Mouse (Mus musculus): Measurements from ENCODE around the gene Tpt1.

Gene Tpt1

GRCm38 (mm10) chr14:75877297-75877696 is 32.4 kb downstream of the Tpt1 start:
- no peak for DNase-seq

- DNase-seq: no peak
Observed at GRCm38 (mm10) chr14:75878980-75879379, 34.1 kb downstream of the Tpt1 start.

GRCm38 (mm10) chr14:75881856-75882255 is 37.0 kb downstream of the Tpt1 start:
- no peak for DNase-seq

- DNase-seq: no peak
Observed at GRCm38 (mm10) chr14:75883330-75883729, 38.4 kb downstream of the Tpt1 start.

- no peak for DNase-seq
Observed at GRCm38 (mm10) chr14:75883873-75884272, 39.0 kb downstream of the Tpt1 start.

GRCm38 (mm10) chr14:75892118-75892517 is 47.2 kb downstream of the Tpt1 start:
- DNase-seq: no peak
